Mouse (Mus musculus): Measurements from ENCODE around the gene Acacb. TPM values are rescaled to one million over a fixed set of nuclear protein-coding genes. Genes with fewer than 3 reads are reported as not detected.

Gene Acacb
- polyA plus RNA-seq, 1 experiment = 0.67 TPM

DNA sequence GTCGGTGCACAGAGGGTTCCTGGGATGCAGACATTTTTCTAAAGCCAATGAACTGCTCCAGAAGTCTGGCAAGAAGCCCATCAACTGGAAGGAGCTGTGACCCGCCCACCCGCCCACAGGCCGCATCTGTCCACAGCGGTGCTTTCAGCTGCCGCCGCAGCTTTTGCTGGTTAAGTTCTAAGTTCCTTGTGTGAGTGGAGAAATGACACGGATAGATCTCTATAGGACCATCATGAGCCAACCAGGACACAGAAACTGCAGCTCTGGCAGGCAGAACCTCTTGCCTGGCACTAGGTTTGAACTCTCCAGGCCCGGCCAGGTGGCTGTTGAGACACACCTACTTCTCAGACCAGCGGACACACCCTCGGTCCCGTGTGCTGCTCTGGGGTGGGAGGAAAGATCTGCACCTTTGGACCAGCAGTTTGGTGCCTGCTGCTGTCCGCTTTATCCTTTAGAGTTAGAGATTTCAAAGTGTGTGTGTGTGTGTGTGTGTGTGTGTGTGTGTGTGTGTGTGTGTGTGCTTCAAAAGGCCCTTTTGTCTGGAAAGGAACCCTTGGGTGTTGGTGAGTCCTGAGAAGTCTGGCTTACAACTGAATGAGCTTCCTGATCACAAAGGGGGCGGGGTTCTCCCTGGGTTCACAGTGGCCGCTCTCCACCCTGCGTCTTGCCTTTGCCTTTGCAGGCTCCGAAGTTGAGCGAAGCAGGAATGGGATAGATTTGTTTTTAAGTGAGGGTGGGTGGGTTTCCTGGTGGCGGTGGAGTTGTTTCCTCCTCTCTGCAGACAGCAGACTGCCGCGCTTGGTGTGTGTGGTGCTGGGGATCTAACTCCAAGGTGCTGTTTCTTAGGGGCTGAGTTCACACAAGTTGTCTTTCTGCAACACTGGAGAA is 7.8 kb upstream of the Acacb start:
- WGBS = 79% methylated on average over 21 of the region's 21 CpGs
- no peak overlapping the region for H3K4me3 ChIP-seq (replicated peaks; ENCODE audit: control insufficient read depth, low read depth, low read length)
- H3K4me1 ChIP-seq (ENCODE audit: control insufficient read depth, insufficient read depth, low read length) = no peaks in the 10 kb centered on the region; the same call in 1 of the 2 replicates
- no peak overlapping the region for H3K27ac ChIP-seq (ENCODE audit: control insufficient read depth, insufficient read depth, low read depth, low read length, poor library complexity)
- no peak for TF ChIP-seq POLR2A (IDR thresholded peaks at IDR 0.05; ENCODE audit: borderline replicate concordance, control insufficient read depth, low read depth, low read length)

- Histone ChIP-seq H3K4me1 (ENCODE audit: control insufficient read depth, insufficient read depth, low read length) (no peaks in the 10 kb centered on the region; the same call in 1 of the 2 replicates), H3K27ac (ENCODE audit: control insufficient read depth, insufficient read depth, low read depth, low read length, poor library complexity) (no peak overlapping the region), H3K4me3 (replicated peaks; ENCODE audit: control insufficient read depth, low read depth, low read length) (no peak overlapping the region)
- TF ChIP-seq CTCF (IDR thresholded peaks at IDR 0.05; ENCODE audit: control insufficient read depth, insufficient read depth, low read length) (no peak), POLR2A (IDR thresholded peaks at IDR 0.05; ENCODE audit: borderline replicate concordance, control insufficient read depth, low read depth, low read length) (no peak)
- 48% methylated on average over 9 of the region's 9 CpGs for WGBS
Measured at GRCm38 (mm10) chr5:114139175-114139574, 7.2 kb upstream of the Acacb start.

DNA sequence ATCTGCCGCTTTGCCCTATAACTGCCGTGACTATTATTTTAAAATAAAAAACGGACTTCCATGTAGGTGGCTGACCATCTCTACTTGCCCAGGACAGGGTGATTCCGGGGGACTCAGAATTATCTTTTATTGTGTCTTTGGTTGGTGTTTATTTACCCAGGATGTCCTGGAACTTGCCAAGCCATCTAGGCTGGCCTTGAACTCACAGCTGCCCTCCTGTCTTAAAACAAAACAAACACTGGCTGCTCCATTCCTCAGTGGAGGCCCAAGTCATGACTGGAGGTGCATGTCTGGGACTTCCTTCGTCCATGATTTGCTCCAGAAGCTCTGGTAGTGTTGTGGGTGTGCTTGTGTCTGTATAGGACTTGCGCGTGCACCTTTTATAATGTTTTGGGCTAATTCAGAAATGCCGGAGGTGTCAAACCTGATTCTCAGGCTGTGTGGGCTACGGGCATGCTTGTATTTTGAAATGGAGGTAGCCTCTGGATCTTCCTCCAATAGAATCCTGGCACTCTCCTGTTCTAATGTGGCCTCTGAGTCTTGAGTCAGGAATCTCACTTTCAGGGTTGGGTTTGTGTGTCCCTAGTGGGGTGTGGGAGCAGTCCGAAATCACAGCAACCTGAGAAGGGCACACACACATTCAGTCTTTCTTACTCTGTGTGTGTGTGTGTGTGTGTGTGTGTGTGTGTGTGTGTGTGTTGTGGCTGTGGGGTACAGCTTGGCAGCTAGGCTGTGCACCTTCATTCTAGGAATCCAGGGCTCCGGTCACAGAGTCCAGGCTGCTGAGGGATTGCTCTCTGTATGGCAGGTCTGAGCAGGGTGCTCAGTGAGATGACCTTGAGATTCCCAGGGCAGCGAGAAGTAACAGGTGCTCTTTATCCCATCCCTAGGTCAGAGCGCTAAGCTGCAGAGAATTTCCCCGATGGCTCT is 973 bp downstream of the Acacb start:
- no peaks in the 10 kb centered on the region; the same call in 1 of the 2 replicates for H3K4me1 ChIP-seq (ENCODE audit: control insufficient read depth, insufficient read depth, low read length)
- no peak for TF ChIP-seq CTCF (IDR thresholded peaks at IDR 0.05; ENCODE audit: control insufficient read depth, insufficient read depth, low read length)
- TF ChIP-seq POLR2A (IDR thresholded peaks at IDR 0.05; ENCODE audit: borderline replicate concordance, control insufficient read depth, low read depth, low read length) = no peak
- H3K27ac ChIP-seq (ENCODE audit: control insufficient read depth, insufficient read depth, low read depth, low read length, poor library complexity) = no peak overlapping the region
- H3K4me3 ChIP-seq (replicated peaks; ENCODE audit: control insufficient read depth, low read depth, low read length) = no peak overlapping the region
- 84% methylated on average over 14 of the region's 14 CpGs for WGBS

- Histone ChIP-seq H3K4me1 (ENCODE audit: control insufficient read depth, insufficient read depth, low read length) (no peaks in the 10 kb centered on the region; the same call in 1 of the 2 replicates), H3K4me3 (replicated peaks; ENCODE audit: control insufficient read depth, low read depth, low read length) (no peak overlapping the region), H3K27ac (ENCODE audit: control insufficient read depth, insufficient read depth, low read depth, low read length, poor library complexity) (no peak overlapping the region)
- TF ChIP-seq CTCF (IDR thresholded peaks at IDR 0.05; ENCODE audit: control insufficient read depth, insufficient read depth, low read length) (no peak), POLR2A (IDR thresholded peaks at IDR 0.05; ENCODE audit: borderline replicate concordance, control insufficient read depth, low read depth, low read length) (no peak)
- 67% methylated on average over 12 of the region's 12 CpGs for WGBS
Measured at GRCm38 (mm10) chr5:114152359-114153092, 6.2 kb downstream of the Acacb start.

DNA sequence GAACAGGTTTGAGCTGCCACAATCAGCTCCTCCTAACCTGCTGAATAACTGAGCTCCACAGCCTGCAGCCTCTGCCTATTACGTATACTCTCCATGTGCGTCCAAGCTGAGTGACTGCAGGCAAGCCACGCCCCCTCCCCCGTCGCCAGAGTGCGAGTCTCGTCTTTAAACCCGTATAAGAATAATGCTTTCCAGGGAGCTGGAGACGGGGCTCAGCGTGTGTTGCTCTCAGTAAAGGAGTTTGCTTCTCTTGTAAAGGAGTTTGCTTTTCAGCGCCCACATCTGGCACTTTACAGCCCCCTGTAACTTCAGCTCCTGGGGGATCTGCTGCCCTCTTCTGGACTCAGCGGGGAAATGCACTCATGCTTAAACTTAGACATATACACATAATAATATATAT is 7.2 kb downstream of the Acacb start:
- TF ChIP-seq CTCF (IDR thresholded peaks at IDR 0.05; ENCODE audit: control insufficient read depth, insufficient read depth, low read length) = 0 out of 2 replicates have a peak, but pooled peaks have one; percentile 34
- TF ChIP-seq POLR2A (IDR thresholded peaks at IDR 0.05; ENCODE audit: borderline replicate concordance, control insufficient read depth, low read depth, low read length) = no peak
- WGBS = 34% methylated on average over 12 of the region's 12 CpGs
- Histone ChIP-seq H3K4me3 (replicated peaks; ENCODE audit: control insufficient read depth, low read depth, low read length) (no peak overlapping the region), H3K27ac (ENCODE audit: control insufficient read depth, insufficient read depth, low read depth, low read length, poor library complexity) (no peak overlapping the region), H3K4me1 (ENCODE audit: control insufficient read depth, insufficient read depth, low read length) (no peaks in the 10 kb centered on the region)

- 82% methylated on average over 5 of the region's 5 CpGs for WGBS
- Histone ChIP-seq H3K4me3 (replicated peaks; ENCODE audit: control insufficient read depth, low read depth, low read length) (no peak overlapping the region), H3K27ac (ENCODE audit: control insufficient read depth, insufficient read depth, low read depth, low read length, poor library complexity) (no peak overlapping the region), H3K4me1 (ENCODE audit: control insufficient read depth, insufficient read depth, low read length) (no peaks in the 10 kb centered on the region)
- TF ChIP-seq CTCF (IDR thresholded peaks at IDR 0.05; ENCODE audit: control insufficient read depth, insufficient read depth, low read length) = no peak
- no peak for TF ChIP-seq POLR2A (IDR thresholded peaks at IDR 0.05; ENCODE audit: borderline replicate concordance, control insufficient read depth, low read depth, low read length)
Measured at GRCm38 (mm10) chr5:114154765-114155164, 8.4 kb downstream of the Acacb start.

DNA sequence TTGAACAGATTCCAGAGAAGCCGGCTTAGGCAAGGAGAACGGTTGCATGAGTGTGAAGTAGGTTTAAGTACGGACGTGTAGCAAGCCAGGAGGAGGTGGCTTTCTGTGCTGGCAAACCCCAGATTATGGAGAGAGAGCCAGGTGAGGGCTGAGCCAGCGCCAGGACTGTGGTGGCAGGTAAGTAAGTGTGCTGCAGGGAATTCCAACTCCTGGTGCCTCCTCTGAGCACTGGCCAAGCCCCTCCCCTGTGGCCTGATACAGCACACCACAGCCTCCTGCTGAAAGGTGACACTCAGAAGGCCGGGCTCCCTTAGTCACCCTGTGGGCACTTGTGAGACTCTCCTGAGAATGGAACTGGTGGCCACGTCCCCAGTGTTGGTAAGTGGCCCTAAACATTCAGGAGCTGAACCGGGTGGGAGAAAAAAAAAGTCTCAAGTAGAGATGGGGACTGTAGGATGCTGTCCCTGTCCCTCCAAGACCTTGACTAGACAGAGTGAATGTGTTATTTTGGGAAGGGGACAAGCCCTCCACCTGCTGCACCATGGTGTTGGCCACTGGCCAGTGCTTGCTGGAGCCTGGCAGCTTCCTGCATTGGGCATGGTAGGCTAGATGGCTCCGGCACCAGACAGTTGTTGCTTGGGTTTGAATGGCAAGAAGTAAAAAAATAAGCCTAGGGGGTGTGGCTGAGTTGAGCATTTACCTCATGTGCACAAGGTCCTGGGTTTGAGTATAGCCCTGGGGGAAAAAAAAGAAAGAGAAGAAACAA is 9.0 kb downstream of the Acacb start:
- no peak overlapping the region for H3K4me3 ChIP-seq (replicated peaks; ENCODE audit: control insufficient read depth, low read depth, low read length)
- H3K4me1 ChIP-seq (ENCODE audit: control insufficient read depth, insufficient read depth, low read length) = no peaks in the 10 kb centered on the region
- H3K27ac ChIP-seq (ENCODE audit: control insufficient read depth, insufficient read depth, low read depth, low read length, poor library complexity) = no peak overlapping the region
- TF ChIP-seq CTCF (IDR thresholded peaks at IDR 0.05; ENCODE audit: control insufficient read depth, insufficient read depth, low read length) (no peak), POLR2A (IDR thresholded peaks at IDR 0.05; ENCODE audit: borderline replicate concordance, control insufficient read depth, low read depth, low read length) (no peak)
- WGBS = 56% methylated on average over 9 of the region's 9 CpGs
